Mouse (Mus musculus): Measurements from ENCODE around the gene Bach1.

Bach1 gene

DNA sequence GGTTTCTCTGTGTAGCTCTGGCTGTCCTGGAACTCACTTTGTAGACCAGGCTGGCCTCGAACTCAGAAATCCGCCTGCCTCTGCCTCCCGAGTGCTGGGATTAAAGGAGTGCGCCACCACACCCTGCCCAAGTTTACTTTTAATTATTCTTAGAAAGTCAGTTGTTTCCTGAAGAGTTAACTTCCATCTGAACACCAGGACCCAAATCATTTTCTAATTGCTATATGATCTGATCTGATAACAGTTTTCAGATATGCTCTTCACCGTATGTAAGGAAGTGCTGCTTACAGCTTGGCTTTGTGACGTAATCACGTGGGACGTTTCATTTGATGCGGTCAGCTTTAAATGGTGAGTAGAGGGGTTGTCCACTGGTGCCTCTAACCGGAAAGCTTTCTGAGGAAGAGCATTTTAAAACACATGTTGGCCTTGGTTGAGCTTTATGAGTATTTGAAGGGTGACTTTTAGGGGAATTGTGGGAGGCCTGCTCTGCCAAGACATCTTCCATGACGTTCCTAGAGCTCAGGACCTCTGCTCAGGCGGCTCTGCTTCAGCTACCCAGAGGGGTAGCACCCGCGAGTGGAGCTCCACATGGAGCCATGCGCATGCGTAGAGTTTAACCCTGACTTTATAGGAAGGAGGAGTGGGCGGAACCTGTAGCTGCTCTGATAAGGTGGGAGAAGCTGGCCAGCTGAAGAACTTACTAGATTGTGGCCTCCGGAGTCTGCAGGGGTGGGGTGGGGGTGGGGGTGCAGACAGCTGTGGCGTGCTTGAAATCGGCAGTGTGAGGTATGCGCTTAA, 39.3 kb downstream of the Bach1 start:
- no peak for DNase-seq (ENCODE audit: extremely low spot score, low spot score)

DNA sequence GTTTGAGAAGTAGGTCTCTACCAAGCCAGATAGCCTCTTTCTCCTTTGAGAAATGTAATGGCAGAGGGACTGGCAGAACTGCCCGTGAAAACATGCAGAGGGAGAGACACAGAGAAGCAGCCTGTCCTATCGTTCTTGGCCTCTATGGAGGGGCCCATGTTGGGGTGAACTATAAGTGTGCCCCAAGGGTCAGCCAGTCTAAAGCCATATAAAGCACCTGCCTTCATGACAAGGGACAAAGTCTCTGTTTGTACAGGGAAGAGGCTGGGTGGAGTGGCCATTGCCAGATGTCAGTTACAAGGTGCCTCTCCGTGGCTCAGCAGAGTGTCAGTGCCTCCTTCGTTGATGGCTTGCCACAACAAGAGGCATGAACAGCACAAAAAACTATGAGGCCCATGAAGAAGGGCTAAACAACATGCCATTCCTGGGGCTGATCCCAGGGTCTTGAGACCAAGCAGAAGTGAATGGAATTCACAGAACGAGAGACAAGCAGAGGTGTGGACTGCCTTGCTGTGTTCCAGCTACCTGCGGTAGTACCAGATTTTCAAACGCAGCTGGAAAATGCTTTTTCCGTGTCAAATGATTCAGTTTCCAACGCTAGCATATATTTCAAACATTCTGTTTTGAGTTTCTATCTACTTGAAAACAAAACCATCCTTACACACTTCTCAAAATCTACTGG, 42.4 kb downstream of the Bach1 start:
- no peak for DNase-seq (ENCODE audit: extremely low spot score, low spot score)

DNA sequence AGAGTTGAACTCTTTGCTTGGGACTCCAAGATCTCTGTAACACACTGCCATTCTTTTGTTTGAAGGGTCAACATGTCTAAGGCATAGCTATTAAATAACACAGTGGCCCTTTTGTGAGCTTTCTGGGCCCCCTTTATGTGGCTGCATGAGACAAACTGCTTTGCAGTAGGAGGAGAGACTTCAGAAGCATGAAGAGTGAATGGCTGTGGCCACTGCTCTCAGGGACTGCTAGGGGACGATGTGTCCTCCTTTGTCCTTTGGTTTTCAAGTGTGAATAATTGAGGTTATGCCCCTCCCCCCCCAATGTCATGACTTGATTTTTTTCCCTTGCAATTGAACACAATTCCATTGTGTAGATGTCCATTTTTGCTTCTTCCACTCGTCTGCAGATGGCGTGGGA, 44.9 kb downstream of the Bach1 start:
- DNase-seq (ENCODE audit: extremely low spot score, low spot score), result no peak

DNA sequence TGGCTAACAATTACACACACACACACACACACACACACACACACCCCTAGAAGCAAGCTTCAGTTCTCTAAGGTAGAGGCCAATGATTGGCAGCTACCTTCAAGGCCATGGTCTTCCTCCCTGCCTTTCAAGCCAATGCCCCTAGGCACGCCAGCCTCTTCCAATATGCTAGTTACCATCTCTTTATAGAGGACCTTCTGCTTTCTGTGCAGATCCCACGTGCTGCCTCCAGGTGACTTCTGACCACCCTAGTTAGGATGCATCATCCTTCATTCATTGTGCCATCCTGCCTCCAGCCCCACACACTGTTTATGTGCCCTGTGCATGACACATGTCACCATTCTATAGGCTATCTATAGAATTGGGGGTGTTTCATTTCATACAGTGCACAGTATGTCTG, 45.6 kb downstream of the Bach1 start:
- DNase-seq (ENCODE audit: extremely low spot score, low spot score), result no peak

DNA sequence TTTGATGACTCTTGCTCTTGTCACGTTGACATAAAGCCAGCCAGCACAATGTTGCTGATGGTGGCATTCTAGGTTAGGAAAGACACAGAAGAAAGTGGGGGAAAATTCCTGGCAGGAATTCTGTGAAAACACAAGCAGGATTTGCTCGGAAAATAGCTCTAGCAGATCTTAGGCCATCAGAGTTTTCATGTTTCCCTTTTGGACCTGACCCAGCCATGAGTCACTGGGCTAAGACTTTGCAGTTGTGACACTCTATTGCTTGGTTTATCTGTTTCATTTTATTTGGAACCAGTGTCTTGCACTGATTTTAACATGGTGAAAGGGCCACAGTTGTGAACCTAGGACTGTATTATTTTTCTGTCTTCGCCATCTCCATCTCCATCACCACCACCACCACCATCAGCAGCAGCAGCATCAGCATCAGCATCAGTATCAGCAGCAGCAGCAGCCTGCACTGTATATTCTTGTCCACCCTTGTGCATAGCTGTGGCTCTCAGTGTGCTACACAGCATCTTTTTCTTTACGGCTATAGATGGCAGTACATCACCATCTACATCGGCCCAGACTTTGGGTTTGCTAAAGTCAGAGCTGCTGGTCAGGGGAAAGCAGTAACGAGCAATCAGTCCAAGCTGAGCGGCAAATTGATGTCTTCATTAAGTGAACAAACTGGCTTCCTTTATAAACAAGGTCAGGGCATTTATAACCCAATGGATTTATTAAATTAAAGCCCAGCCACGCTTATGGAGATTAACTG, 46.6 kb downstream of the Bach1 start:
- DNase-seq (ENCODE audit: extremely low spot score, low spot score), result no peak

DNA sequence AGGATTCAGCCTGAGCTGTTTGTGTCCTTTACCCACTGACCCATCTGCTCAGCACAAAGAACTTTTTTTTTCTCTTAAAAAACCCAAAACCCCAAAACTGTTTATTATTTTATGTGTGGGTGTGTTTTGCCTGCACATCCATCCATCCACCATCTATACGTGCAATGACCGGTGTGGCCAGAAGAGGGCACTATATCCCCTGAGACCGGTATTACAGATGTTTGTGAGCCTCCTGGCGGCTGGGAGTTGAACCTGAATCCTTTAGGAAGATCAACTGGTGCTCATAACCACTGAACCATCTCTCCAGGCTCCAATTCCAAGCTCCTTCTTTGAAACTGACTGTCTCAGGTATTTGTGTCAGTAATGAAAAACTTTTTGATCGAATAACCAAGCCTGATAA, 48.0 kb downstream of the Bach1 start:
- peak; percentile 74 for DNase-seq (ENCODE audit: extremely low spot score, low spot score)

DNA sequence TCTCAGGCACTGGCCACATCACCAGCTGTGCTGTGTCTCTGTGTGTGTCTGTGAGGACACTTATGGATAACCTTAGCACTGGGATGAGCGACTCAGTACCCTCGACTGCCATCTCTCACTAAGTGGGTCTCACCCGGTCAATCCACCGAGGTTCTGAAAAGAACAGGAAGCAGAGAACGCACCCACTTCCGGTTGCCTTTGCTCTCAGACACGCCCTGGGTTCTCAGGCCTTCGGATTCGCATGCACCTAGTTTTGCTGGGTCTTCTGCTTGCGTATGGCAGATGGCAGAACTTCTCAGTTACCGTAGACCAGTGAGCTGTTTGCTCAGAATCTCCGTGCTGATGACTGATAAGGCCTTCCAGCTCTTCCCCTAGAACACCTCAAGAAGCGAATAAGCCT, 52.5 kb downstream of the Bach1 start:
- DNase-seq (ENCODE audit: extremely low spot score, low spot score), result no peak

DNA sequence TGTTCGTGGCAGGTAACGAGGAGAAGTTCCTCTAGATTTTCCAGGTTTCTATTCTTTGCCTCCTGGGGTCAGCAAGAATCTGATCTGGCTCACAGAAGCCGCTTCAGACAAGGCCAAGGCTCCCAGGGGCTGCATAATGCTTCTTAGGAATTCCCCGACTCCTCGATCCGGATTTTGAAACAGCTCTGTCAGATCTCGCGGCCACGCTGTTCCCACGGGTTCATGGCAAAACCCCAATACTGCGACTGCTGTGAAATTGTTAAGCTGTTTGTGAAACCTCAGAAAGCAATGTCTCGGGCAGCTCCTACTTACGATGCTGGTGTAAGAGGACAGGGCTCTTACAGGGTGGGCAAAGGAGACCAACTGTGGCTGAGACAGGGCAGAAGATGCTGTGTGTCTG, 53.7 kb downstream of the Bach1 start:
- DNase-seq (ENCODE audit: extremely low spot score, low spot score), result no peak

DNA sequence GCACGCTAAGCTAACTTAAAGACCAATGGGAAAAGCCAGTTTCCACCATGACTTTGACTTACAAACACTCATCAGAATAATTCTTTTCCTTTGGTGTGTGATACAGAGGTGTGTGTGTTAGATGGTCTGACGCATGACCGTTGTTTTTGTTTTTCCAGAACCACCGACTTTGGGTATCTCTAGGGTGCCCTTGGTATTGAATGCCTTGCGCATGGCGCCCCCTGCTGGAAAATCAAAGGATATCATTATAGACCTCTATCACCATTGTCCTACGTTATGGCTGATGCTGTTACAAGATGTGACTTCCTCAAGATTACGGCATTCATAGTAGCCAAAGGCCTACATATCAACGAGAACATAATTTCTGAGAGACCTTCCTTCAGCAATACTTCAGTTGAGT, 56.1 kb downstream of the Bach1 start:
- no peak for DNase-seq (ENCODE audit: extremely low spot score, low spot score)

DNA sequence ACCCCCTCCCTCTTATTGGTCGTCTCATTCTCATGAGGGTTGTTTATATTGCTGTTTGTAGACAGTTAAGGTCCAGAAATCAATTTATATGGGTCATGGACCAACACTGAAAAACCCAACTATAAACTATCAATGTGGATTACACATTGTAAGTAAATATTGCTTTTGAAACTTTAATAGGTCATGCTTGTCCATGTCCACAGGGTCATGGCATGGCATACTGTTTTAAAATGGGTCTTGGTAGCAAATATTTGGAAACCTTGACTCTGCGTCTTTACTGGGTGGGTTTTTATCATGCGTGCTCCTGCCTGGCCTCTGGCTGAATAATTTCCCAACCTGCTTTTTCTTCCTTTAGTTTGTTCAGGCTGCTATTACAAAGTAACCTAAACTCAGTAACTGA, 57.2 kb downstream of the Bach1 start:
- DNase-seq (ENCODE audit: extremely low spot score, low spot score), result no peak

DNA sequence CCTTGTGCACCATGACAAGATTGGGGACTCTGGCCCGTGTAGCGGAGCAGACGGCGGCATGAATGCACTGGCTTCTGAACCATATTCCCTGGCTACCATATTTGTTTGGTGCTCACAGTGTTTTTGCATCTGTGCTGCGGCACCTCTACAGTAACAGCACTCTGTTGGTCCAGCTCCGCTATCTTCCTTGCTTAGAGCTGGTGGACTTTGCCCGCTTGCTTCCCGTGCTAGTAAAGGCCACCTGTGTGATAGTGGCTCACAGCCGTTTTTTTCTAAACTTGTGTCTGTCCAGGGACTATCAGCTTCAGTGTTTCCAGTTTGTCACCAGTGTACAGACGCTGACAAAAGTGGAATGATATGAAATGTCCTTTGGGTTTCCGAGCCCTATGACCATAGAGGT, 59.3 kb downstream of the Bach1 start:
- no peak for DNase-seq (ENCODE audit: extremely low spot score, low spot score)

DNA sequence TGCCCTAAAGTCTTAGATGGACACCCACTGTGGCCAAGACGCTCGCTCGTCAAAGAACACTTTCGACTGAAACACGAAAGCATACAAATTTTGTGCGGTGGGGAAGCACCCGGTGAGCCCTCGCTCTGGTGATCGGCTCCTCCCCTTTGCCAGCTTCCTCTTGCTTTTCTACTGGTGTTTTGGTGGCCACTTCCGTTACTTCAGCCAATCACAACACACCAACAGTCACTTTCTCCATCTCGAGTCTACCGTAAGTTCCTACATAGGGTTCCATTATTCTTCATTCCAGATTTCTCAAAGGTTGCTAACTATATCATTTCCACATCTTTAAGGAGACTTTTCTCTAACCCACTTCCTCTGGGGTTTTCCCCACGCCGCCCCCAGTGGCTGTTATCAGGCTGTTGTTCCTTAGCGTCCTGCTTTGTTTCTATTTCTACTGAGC, 65.9 kb downstream of the Bach1 start:
- DNase-seq (ENCODE audit: extremely low spot score, low spot score), result no peak

DNA sequence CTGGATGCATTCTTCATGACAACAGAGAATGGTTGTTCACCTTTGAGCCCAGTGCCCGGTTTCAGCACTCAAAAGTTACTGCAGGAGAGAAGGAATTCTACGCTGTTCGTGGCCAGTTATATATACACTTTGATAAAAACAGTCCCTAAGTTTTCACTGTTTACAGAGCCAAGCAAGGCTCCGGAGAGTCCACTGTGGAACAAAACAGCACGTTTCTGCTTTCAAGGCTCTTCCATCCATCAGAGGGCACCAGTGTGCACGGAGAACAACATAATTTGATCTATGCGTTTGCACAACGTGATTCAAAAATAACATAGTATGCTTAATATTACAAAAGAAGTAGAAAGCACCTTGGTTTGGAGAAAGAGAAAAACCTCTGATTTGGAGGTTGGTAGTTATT, 67.2 kb downstream of the Bach1 start:
- no peak for DNase-seq (ENCODE audit: extremely low spot score, low spot score)

DNA sequence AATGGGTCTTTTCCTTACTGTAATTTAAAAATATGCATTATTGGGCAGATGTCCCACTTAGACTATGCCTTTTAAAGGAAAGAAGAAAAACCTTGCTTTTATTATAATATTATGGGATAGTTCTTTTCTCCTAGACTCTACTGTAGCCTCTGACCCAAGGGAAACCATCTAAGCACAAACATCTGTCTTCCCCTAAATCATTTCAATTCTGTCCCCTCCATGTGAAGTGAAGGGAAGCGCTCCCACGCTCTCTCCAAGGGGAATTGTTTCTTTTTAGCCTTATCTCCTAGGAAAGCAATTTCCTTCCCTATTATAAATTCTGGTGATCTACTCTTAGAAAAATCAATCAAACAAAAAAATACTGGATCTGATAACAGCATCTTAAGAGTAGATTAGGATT, 71.8 kb downstream of the Bach1 start:
- no peak for DNase-seq (ENCODE audit: extremely low spot score, low spot score)

DNA sequence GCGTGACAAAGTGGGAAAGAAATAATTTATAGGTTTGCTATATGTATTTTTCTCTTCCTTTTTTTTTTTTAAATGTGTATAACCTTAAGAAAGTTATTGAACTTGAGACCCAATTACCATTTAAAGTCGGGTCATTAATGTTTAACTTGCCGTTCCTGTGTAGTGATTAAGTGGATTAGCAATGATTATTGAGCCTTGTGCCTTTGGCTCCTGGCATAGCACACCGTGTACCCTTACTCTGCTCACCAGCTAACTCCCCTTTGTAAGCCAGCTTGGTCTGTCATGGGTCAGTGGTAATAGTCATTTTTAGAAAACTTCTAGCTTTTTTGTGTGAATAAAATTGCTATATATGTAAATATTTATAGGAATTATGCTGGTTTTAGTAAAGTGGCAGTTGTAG, 73.2 kb downstream of the Bach1 start:
- DNase-seq (ENCODE audit: extremely low spot score, low spot score), result no peak

DNA sequence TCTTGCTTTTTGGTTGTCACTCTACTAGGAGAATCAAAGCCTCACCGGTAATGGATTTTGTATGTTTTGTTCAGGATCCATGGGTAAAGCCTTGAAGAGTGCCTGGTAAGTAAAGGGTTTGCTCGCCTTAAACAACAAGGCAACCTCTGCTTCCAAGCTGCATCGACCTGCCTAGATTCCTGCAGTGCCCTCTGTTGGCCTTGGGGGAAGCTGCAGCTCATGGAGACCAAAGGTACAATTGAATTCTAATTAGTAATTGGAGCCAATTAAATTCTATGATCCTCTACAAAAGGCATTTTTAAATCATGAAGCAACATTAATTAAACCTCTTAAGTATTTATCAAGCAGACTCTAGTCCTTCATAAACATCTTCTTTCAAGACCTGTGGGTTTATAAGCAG, 75.7 kb downstream of the Bach1 start:
- DNase-seq (ENCODE audit: extremely low spot score, low spot score), result no peak

DNA sequence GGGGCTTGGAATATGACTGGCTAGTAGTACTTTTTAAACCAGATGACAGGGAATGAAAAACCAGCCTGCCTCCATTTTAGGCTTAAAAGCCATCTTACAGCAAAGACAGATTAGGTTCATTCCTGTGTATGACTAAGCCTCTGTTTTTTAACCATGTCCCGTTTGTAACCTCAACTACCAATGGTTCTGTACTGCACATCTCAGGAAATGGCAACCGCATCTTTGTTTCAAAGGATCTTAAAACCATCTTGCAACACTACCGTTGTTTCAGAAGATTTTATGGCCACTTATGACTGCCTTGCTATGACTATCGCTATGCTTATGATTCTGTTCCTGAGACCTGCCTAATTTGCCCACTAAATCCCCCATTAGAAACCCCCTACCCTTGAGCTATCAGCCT, 78.6 kb downstream of the Bach1 start:
- DNase-seq (ENCODE audit: extremely low spot score, low spot score), result no peak

DNA sequence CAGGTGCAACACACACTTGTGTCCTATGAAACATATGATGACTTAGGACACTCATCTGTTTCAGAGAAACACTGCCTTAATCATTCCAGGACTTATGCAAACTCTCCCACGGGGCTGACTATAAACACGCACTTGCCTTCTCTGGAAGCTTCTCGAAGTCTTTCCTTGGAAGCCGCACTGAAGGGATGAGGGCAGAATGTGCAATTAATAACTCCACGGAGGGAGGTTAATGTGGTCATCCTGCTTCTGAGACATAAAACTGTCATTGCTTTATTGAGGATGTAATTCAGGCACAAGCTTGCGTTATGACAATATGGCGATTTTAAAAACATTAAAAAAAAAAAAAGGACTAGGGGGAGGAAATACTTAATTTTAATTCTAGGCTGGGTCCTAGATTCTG, 82.9 kb downstream of the Bach1 start:
- DNase-seq (ENCODE audit: extremely low spot score, low spot score), result no peak
